Mouse (Mus musculus): Measurements from ENCODE around the gene Nckap5.

The Nckap5 gene

GRCm38 (mm10) chr1:126557791-126558294 is 272.8 kb downstream of the Nckap5 start:
- in situ Hi-C loops (cut with MseI, MboI): no loop called here

GRCm38 (mm10) chr1:126547979-126548378 is 282.6 kb downstream of the Nckap5 start:
- in situ Hi-C loops (cut with MseI, MboI): no loop called here

GRCm38 (mm10) chr1:126544471-126544870 is 286.1 kb downstream of the Nckap5 start:
- in situ Hi-C loops (cut with MseI, MboI): no loop called here

DNA sequence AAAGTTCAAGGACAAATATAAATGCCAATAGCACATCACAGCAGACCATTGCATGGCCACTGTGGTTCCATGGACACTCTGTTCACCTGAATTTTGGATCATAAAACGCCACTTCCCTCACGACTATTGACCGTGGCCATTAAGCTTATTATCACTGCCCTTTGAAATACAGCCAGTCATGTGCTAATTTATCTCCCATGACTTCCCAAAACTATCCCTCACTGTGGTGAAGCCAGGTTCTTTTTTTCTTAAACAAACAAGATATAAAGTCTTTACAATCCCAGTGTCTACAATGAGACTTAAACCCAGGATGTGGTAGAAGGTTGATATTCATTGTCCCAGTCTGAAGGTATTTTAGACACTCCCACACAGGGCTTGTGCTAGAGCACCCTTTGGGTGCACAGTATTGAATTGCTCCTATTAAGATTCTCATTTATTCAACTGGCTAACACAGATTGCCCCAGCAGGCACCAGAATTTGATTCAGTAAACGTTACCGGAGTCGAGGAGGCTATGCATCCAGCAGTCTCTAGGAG is 293.3 kb downstream of the Nckap5 start:
- in situ Hi-C loops (cut with MseI, MboI): no loop called here

DNA sequence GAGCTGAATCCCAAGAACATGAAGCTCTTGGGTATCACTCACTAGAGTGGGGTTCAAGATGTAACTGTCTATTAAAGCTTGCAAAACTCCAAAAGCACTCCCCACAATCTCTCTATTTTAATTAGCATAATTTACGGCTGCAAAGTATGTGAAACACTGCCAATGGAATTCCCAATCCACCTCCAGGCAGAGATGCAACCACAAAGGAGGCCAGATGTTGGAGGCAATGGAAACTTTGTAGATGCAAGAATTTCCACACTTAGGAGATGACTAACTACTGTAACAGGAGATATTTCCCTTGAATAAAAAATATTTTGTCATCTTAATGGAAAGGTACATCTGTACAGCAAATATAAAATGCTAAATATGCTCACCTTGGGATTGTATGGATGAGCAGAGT is 295.1 kb downstream of the Nckap5 start:
- in situ Hi-C loops (cut with MseI, MboI): no loop called here

- in situ Hi-C loops (cut with MseI, MboI): no loop called here
These were observed 296.6 kb downstream of the Nckap5 start for GRCm38 (mm10) chr1:126534046-126534445.

DNA sequence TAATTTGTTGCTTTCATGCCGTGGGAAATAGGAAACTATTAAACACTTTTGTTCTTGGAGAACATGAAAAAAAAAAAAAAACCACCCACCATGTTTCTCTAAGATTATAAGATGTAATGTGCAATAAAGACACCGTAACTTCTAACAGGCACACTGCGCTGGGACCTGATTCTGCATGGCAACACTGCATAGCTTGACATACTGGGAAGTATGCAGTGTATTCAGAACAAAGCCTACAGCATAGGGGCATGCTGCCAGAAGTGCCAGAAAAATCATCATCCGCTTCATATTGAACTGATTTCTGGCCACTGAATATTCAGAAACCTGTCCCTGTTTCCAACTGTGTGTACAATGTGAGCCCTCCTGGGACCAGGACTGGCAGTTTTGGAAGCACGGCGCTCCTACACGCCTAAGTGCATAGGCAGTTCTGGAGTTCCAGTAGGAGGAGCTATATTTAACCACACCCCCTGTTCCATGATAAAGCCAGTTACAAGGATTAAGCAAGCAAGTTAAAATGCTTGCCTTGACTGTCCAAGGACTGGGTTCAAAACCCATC is 302.5 kb downstream of the Nckap5 start:
- in situ Hi-C loops (cut with MseI, MboI): no loop called here

DNA sequence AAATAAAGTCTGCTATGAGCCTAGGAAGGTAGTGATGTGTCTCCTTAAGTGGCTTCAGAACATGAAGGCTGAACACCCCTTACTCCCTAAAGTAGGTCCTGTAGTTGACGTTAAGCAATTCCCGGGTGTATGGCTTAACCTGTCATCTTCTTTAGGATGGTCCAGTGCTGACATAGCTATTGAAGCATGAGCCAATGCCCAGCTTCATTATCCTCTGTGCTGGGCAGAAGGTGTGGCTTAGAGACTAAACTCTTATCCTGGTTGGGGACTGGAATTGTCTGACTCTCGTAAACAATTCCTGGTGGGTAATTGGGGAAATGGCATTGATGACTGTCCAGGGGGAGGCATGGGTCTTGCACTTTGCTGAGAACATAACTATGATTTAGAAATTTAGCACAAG is 312.5 kb downstream of the Nckap5 start:
- in situ Hi-C loops (cut with MseI, MboI): no loop called here

DNA sequence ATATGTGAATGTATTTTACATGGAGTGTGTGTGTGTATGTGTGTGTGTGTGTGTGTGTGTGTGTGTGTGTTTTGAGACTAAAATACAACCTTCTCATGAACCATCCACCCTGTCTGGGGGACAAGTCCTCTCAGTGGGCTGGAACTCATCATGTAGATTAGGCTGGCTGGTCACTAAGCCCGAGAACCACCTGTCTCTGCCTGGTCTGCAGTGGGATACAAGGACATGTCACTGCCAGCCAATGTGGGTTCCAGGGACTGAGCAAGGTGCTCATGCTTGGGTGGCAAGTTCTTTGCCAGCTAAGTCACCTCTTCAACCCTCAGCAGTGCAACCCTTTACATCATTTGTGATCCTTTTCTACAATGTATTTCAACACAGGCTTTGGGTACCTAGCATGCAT is 313.2 kb downstream of the Nckap5 start:
- in situ Hi-C loops (cut with MseI, MboI): no loop called here

DNA sequence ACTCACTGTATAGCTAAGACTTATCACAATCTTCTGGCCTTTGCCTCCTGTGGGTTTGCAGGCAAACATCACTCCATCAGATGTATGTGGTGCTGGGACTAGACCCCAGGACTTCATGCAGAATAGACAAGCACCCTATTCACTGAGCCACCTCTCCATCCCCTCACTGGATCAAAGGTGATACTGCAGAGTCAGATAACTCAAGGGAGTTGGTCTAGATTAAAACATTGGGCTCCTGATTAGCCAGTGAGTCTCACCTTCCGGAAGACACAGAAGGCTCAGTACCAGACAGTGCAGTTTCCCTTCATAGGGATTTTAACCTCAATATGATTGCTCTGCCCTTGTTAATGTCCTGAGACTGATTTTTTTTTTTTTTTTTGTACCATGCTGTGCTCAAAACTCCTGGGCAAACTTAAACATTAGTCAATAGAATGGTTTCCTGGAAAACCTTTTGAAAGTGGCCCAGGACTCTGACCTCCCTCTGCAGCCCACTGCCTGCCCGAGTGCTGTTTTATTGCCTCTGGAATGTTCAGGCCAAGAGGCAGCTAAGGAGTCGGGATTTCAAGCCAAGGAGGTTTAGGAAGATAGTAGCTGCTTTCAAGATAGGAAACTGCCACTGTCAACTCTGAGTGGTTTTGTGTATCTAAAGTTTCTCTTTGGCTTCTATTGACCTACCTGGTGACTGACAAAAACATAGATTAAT is 315.4 kb downstream of the Nckap5 start:
- in situ Hi-C loops (cut with MseI, MboI): no loop called here

DNA sequence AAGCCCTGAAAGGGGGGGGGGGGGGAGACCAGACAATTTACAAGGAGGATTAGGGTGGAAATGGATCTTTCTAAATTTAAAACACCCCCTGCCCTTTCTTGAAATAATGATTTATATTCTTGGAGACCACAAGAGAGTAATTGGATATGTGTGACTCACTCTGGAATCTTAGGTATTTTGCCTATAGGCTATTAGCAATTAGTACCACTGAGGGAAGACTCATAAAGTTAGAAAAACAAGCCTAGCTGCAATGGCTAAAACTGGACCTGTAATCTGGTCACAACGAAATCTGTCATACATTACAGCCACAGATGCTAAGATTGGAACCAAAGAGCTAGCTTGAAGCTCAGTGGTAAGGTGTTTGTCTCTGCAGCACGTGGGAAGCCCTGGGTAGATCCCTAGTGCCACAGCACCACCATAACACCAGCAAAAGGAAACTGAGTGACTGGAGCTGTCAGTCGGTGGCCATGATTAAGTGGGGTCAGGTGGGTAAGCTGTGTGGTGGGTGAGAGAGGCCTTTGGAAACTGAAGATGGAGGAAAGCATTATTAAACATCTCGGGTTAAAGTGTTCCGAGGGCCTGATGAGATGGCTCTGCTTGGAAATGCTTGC is 318.7 kb downstream of the Nckap5 start:
- in situ Hi-C loops (cut with MseI, MboI): no loop called here

GRCm38 (mm10) chr1:126504717-126505116 is 325.9 kb downstream of the Nckap5 start:
- in situ Hi-C loops (cut with MseI, MboI): no loop called here

DNA sequence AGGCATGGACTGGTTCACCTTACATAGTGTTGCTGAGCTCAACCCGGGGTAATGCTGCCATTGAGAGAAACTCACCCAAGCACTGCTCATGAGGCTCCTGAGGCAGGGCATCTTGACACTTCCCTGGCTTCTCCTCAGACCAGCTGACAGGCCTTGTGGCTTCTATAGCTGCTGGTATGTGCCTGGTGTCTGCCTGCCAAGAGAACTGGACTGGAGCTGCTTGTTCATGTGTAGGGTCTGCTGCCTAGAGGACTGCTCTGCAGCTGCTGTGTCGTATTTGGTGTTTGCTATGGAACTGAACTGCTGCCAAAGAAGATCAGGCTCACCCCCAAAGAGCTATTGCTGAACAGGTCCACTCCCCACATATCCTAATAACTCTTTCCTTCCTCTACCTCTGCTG is 327.9 kb downstream of the Nckap5 start:
- in situ Hi-C loops (cut with MseI, MboI): no loop called here

- in situ Hi-C loops (cut with MseI, MboI): no loop called here
These were observed 333.9 kb downstream of the Nckap5 start for GRCm38 (mm10) chr1:126496722-126497121.

DNA sequence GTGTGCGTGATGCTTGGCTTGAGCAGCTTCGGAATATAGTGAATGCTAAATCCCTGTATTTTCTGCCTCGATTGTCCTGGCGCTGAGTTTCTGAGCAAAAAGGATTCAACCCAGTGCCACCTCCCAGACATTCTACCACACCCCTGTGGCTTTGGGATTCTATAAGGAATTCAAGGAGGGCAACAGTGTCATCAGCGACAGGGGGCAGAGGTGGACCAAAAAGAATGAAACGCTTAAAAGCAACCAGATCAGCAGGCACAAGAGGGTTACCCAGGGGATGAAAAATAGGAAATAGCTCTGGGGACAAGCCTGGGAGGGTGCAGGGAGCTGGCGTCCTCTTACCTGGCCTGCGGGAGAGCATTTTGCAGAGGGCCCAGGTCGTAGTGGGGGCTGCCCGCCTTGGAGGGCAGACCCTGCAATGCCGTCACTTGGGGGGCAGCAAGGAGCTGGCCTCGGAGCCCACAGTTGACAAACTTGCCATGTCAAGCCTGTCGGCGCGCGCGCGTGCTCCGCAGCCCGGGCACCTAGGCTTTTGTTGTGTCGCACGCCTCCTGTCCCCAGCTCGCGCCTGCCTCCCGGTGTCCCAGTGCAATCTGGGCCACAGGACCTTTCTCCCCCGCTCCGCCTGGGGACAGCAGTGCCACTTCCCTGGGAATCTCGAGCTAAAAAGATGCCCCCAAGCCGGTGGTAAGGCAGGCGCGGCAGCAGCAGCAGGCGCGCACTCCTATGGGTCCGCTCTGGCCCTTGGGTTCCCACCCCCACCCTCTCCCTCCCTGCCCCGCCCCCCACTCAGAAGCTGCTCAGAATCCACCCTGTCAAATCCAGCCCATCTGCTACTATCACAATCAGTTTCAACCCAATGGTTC is 338.2 kb downstream of the Nckap5 start:
- in situ Hi-C loops (cut with MseI, MboI): no loop called here

DNA sequence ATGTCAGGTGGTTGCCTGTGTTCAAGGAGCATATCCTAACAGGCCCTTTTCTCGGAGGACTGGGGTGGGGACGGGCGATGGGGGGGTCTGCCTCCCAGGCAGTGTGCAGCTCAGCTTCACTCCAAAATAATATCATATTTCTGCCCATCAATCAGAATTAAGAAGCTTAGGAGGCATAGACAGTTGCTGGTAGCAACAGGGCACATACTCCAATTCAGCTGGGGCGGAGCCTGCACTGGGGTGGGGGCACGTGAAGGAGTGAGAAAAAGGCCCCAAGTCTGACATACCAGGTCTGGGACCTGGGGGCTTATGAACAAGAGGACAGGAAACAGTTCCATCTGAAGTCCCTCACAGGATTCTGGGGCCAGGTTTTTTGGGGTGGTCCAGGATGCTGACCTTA is 339.2 kb downstream of the Nckap5 start:
- in situ Hi-C loops (cut with MseI, MboI): no loop called here

DNA sequence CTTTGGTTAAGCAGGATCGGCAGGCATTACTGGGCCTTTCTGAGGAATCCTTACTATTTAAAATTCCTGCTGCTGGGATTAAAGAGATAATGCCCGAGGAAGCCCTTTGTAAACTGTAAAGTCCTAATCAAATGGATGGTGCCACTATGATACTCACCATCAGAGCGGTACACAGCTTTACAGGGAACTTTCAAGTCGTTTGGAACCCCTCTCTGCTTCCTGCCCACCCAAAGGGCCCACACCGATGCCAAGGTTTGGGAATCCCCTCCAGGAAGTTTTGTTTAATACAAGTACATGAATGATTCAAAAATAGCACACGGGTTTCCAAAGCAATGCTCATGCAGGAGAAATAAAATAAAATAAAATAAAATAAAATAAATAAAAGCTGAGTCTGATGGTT is 340.3 kb downstream of the Nckap5 start:
- in situ Hi-C loops (cut with MseI, MboI): no loop called here

- in situ Hi-C loops (cut with MseI, MboI): no loop called here
These were observed 345.9 kb downstream of the Nckap5 start for GRCm38 (mm10) chr1:126484664-126485087.

DNA sequence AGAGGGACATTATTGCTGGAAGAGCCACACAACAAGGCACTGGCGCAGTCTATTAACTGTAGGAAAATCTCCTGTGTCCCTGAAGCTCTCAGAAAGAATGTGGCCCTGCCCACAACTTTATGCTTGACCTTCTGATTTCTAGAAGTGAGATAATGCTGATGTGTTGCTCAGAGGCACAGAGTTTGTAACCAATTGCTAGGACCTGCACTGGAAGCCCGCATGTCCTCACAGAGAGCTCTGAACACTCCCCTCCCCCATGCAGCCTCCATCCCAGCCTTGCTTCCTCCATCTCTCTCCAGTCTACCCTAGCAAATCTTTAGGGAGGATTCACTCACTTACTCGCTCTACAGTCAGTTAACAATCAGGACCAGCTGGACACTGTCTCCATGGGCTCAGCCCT is 346.9 kb downstream of the Nckap5 start:
- in situ Hi-C loops (cut with MseI, MboI): no loop called here

GRCm38 (mm10) chr1:126481459-126482228 is 349.0 kb downstream of the Nckap5 start:
- in situ Hi-C loops (cut with MseI, MboI): no loop called here

DNA sequence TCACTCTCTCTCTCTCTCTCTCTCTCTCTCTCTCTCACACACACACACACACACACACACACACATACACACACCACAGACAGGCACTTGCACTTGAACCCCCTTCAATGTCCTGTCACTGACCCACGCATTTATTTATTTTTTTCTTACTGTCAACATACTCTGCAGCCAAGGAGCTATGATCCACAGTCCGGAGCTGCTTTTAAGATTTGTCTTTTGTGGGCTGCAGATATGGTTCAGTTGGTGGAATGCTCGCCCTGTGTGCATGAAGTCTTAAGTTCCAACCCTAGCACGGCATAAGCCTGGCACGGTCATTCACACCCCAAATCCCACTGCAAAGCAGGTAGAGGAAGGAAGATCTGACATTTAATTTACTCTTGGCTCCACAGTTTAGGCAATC is 357.6 kb downstream of the Nckap5 start:
- in situ Hi-C loops (cut with MseI, MboI): no loop called here
